Mouse (Mus musculus): ENCODE measurements around the gene Gm17720. TPM values are rescaled to one million over a fixed set of nuclear protein-coding genes. Genes with fewer than 3 reads are reported as not detected.

The Gm17720 gene
- not detected for total RNA-seq (2023)

GRCm38 (mm10) chr8:110102653-110103052 is at the start of gene Gm17720:
Gene Gm17720, minus strand, starts transcription at chr8:110102753.

GRCm38 (mm10) chr8:110100907-110101306 is 1.6 kb downstream of the Gm17720 start, which contains the start of gene Gm21964:
Gene Gm21964, plus strand, starts transcription at chr8:110101207.

GRCm38 (mm10) chr8:110079282-110080221 is 23.0 kb downstream of the Gm17720 start, which contains the start of gene Zfp612:
Gene Zfp612, plus strand, starts transcription at chr8:110079746.

GRCm38 (mm10) chr8:110039659-110040058 is 62.9 kb downstream of the Gm17720 start, which contains the start of gene Chst4:
Gene Chst4, minus strand, starts transcription at chr8:110039740.

Other genes with a start within 250 kb of the Gm17720 start
- 10 to 100 TPM; 21.1 to 21.6 TPM for gene Phlpp2, start 234.2 kb downstream of the Gm17720 start, total RNA-seq (2023)
- gene Marveld3, start 140.6 kb downstream of the Gm17720 start, total RNA-seq (2023) = not detected
- gene Tat, start 112.3 kb downstream of the Gm17720 start, total RNA-seq (2023) = not detected
- not detected for gene Chst4, start 63.0 kb downstream of the Gm17720 start, total RNA-seq (2023)
- gene Zfp612, start 23.0 kb downstream of the Gm17720 start, total RNA-seq (2023) = 1 to 10 TPM; 4.1 to 4.8 TPM
- not detected for gene Gm21964, start 1.5 kb downstream of the Gm17720 start, total RNA-seq (2023)
- not detected for gene Calb2, start 65.5 kb upstream of the Gm17720 start, total RNA-seq (2023)
- 10 to 100 TPM; 12.2 to 13.4 TPM for gene Cmtr2, start 112.9 kb upstream of the Gm17720 start, total RNA-seq (2023)
- not detected for gene Hydin, start 164.2 kb upstream of the Gm17720 start, total RNA-seq (2023)